Mouse (Mus musculus): ENCODE data around the gene Fis1.

Fis1 gene

GRCm38 (mm10) chr5:136967592-136967991, 14.5 kb downstream of the Fis1 start:
- no peak for DNase-seq (ENCODE audit: low read depth, low spot score)

- DNase-seq (ENCODE audit: low read depth, low spot score), result no peak
These were observed 17.6 kb downstream of the Fis1 start for GRCm38 (mm10) chr5:136970703-136971102.

GRCm38 (mm10) chr5:136973670-136974069, 20.6 kb downstream of the Fis1 start:
- DNase-seq (ENCODE audit: low read depth, low spot score), result no peak

GRCm38 (mm10) chr5:136977769-136978168, 24.7 kb downstream of the Fis1 start:
- DNase-seq (ENCODE audit: low read depth, low spot score), result no peak

- no peak for DNase-seq (ENCODE audit: low read depth, low spot score)
These were observed 26.7 kb downstream of the Fis1 start for GRCm38 (mm10) chr5:136979762-136980161.

- no peak for DNase-seq (ENCODE audit: low read depth, low spot score)
These were observed 27.9 kb downstream of the Fis1 start for GRCm38 (mm10) chr5:136980974-136981373.

GRCm38 (mm10) chr5:136982338-136982930, 29.4 kb downstream of the Fis1 start:
- no peak for DNase-seq (ENCODE audit: low read depth, low spot score)

- DNase-seq (ENCODE audit: low read depth, low spot score), result no peak
These were observed 31.8 kb downstream of the Fis1 start for GRCm38 (mm10) chr5:136984828-136985227.

- peak; percentile 97 for DNase-seq (ENCODE audit: low read depth, low spot score)
These were observed 33.6 kb downstream of the Fis1 start, which contains the start of gene Plod3 for GRCm38 (mm10) chr5:136986695-136987137. Plod3 (plus strand) TSS chr5:136987019.

- no peak for DNase-seq (ENCODE audit: low read depth, low spot score)
These were observed 34.3 kb downstream of the Fis1 start for GRCm38 (mm10) chr5:136987138-136987933.

- DNase-seq (ENCODE audit: low read depth, low spot score), result no peak
These were observed 34.8 kb downstream of the Fis1 start, which contains the start of gene Znhit1 for GRCm38 (mm10) chr5:136987934-136988271. Znhit1 (minus strand) TSS chr5:136988021.

- no peak for DNase-seq (ENCODE audit: low read depth, low spot score)
These were observed 35.3 kb downstream of the Fis1 start for GRCm38 (mm10) chr5:136988420-136988819.

GRCm38 (mm10) chr5:136989801-136990200, 36.7 kb downstream of the Fis1 start:
- DNase-seq (ENCODE audit: low read depth, low spot score), result no peak

GRCm38 (mm10) chr5:136999449-136999848, 46.4 kb downstream of the Fis1 start:
- no peak for DNase-seq (ENCODE audit: low read depth, low spot score)

- no peak for DNase-seq (ENCODE audit: low read depth, low spot score)
These were observed 47.5 kb downstream of the Fis1 start for GRCm38 (mm10) chr5:137000612-137001011.

- DNase-seq (ENCODE audit: low read depth, low spot score), result no peak
These were observed 54.2 kb downstream of the Fis1 start for GRCm38 (mm10) chr5:137007276-137007675.

- no peak for DNase-seq (ENCODE audit: low read depth, low spot score)
These were observed 56.9 kb downstream of the Fis1 start for GRCm38 (mm10) chr5:137009988-137010387.

- DNase-seq (ENCODE audit: low read depth, low spot score), result no peak
These were observed 59.4 kb downstream of the Fis1 start for GRCm38 (mm10) chr5:137012401-137012950.

Measured in WW6 (cell line).